Mouse (Mus musculus) myocyte (in vitro differentiated cells): Measurements from ENCODE around the gene Wipf2. TPM values are rescaled to one million over a fixed set of nuclear protein-coding genes. Genes with fewer than 3 reads are reported as not detected.

ENCODE experiments used
- H3K27me3 ChIP-seq: one replicate; pipeline ENCODE4 v1.6.1; 2011; ENCODE audit not compliant: control insufficient read depth, insufficient read depth, insufficient read length
- H3K36me3 ChIP-seq: one replicate; pipeline ENCODE4 v1.6.1; 2011; ENCODE audit not compliant: control insufficient read depth, insufficient read depth
- H3K4me2 ChIP-seq: one replicate; pipeline ENCODE4 v1.6.1; 2011; ENCODE audit warnings: low read depth, control low read depth
- H3K4me3 ChIP-seq: one replicate; pipeline ENCODE4 v1.5.1; 2011; ENCODE audit warnings: mild to moderate bottlenecking, control low read depth, moderate library complexity
- H3K79me2 ChIP-seq: one replicate; pipeline ENCODE4 v1.6.1; 2011; ENCODE audit not compliant: control insufficient read depth, insufficient read depth
- H3ac ChIP-seq: one replicate; pipeline ENCODE4 v1.6.1; 2011; ENCODE audit not compliant: control insufficient read depth, insufficient read length
- CEBPB ChIP-seq: IDR thresholded peaks from 2 replicates; pipeline ENCODE4 v1.6.1; 2011; ENCODE audit warnings: mild to moderate bottlenecking, moderate library complexity; ENCODE audit not compliant: poor library complexity, insufficient read depth, severe bottlenecking
- E2F4 ChIP-seq: IDR thresholded peaks from one replicate; pipeline ENCODE4 v1.6.1; 2011; ENCODE audit warnings: mild to moderate bottlenecking, control low read depth, moderate library complexity; ENCODE audit not compliant: insufficient read depth
- MAX ChIP-seq: IDR thresholded peaks from one replicate; pipeline ENCODE4 v1.6.1; 2011; ENCODE audit warnings: low read depth, mild to moderate bottlenecking, control low read depth
- MYOD1 ChIP-seq, 3 experiments: IDR thresholded peaks; one replicate each; pipeline ENCODE4 v1.6.1; 2011; ENCODE audit warnings: control low read depth in 2 of 3, low read depth in 2 of 3, mild to moderate bottlenecking in 2 of 3, moderate library complexity in 1 of 3; ENCODE audit not compliant: insufficient read length in 2 of 3, control insufficient read depth in 1 of 3
- MYOG ChIP-seq, 3 experiments: IDR thresholded peaks; one replicate each; pipeline ENCODE4 v1.6.1; 2011; ENCODE audit warnings: control low read depth in 2 of 3, low read depth in 2 of 3, mild to moderate bottlenecking in 2 of 3; ENCODE audit not compliant: insufficient read length in 2 of 3, control insufficient read depth in 1 of 3, insufficient read depth in 1 of 3
- POLR2A ChIP-seq: IDR thresholded peaks from one replicate; pipeline ENCODE4 v1.6.1; 2011; ENCODE audit warnings: low read depth, mild to moderate bottlenecking, control low read depth, moderate library complexity; ENCODE audit not compliant: insufficient read length
- POLR2AphosphoS2 ChIP-seq: IDR thresholded peaks from one replicate; pipeline ENCODE4 v1.6.1; 2011; ENCODE audit warnings: low read depth, control low read depth; ENCODE audit not compliant: insufficient read length
- REST ChIP-seq: IDR thresholded peaks from one replicate; pipeline ENCODE4 v1.6.1; 2011; ENCODE audit warnings: mild to moderate bottlenecking, control low read depth, moderate library complexity; ENCODE audit not compliant: insufficient read depth, insufficient read length
- SRF ChIP-seq: IDR thresholded peaks from one replicate; pipeline ENCODE4 v1.6.1; 2011; ENCODE audit warnings: low read depth; ENCODE audit not compliant: control insufficient read depth, insufficient read length
- TCF12 ChIP-seq: IDR thresholded peaks from one replicate; pipeline ENCODE4 v1.6.1; 2011; ENCODE audit warnings: mild to moderate bottlenecking, control low read depth; ENCODE audit not compliant: poor library complexity, insufficient read depth, severe bottlenecking
- TCF3 ChIP-seq: IDR thresholded peaks from one replicate; pipeline ENCODE4 v1.6.1; 2011; ENCODE audit warnings: low read depth, control low read depth; ENCODE audit not compliant: insufficient read length
- USF1 ChIP-seq: IDR thresholded peaks from one replicate; pipeline ENCODE4 v1.6.1; 2011; ENCODE audit warnings: low read depth, mild to moderate bottlenecking, control low read depth, moderate library complexity
- polyA plus RNA-seq: library from polyadenylated mRNA; unstranded; fragments of >200 nt; fragmentation: generic; extraction: Trizol; gene quantifications from one replicate; pipeline ENCODE4 v1.2.1, GENCODE M21; 2012; ENCODE audit warnings: missing spikeins

The Wipf2 gene
- polyA plus RNA-seq, 1 experiment, result 5.3 TPM

DNA sequence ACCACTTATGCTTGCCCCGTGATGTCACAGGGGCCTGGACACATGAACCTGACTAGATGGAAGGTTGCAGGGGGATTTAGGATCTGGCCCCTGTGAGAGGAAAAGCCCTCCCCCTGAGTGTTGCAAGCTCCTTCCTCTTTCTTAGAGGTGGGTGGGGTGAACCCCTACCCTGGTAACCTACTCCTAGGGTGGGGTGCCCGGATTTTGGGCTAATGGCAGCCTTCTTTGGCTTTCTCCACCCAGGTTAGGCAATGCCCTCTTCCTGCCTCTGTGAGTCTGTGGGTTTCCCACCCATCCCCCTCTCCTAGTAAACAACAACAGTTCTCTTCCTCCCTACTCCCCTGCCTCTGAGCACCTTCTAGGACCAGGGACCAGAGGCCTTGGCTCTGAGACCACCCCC lies 89.3 kb downstream of the Wipf2 start:
- no peaks in the 10 kb centered on the region for H3K27me3 ChIP-seq
- H3K4me3 ChIP-seq, result no peak overlapping the region
- peaks cover 81% of the 10 kb centered on the region for H3K79me2 ChIP-seq
- H3K4me2 ChIP-seq, result no peak overlapping the region
- no peak for TF ChIP-seq TCF3
- TF ChIP-seq E2F4, result no peak
- TF ChIP-seq TCF12, result no peak
- no peak for TF ChIP-seq CEBPB
- no peaks in the 10 kb centered on the region for H3K36me3 ChIP-seq
- no peak overlapping the region for H3ac ChIP-seq

DNA sequence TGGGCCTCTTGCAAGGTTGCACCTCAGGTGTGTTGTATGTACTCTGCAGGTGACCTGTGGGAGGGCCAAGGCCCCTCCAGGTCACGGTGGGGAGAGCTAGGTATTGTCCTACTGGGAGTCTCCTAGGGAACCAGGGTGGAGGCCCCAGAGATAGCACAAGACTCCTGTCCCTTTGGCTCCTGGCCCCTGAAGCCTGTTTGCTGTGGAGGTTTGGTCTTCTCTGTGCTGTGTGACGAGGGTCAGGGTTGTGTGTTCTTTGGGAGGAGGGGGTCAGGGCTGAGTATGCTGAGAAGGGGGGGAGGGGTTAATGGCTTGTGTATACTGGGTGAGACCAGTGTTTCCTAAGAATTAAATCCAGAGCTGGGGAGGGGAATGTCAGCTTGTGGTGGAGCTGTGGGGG lies 89.9 kb downstream of the Wipf2 start:
- peaks cover 81% of the 10 kb centered on the region for H3K79me2 ChIP-seq
- no peak overlapping the region for H3ac ChIP-seq
- TF ChIP-seq POLR2A, result no peak
- TF ChIP-seq SRF, result no peak
- TF ChIP-seq MAX, result no peak
- no peak for TF ChIP-seq MYOG (IDR thresholded peaks at IDR 0.05; ENCODE audit: control insufficient read depth in 1 of 3, insufficient read depth in 1 of 3, insufficient read length in 2 of 3, low read depth in 2 of 3)
- no peak for TF ChIP-seq REST
- no peak for TF ChIP-seq TCF12
- TF ChIP-seq USF1, result no peak
- no peak overlapping the region for H3K4me2 ChIP-seq
- H3K36me3 ChIP-seq, result no peaks in the 10 kb centered on the region
- no peak overlapping the region for H3K4me3 ChIP-seq
- no peaks in the 10 kb centered on the region for H3K27me3 ChIP-seq

GRCm38 (mm10) chr11:98953835-98954320 lies 90.4 kb downstream of the Wipf2 start:
- H3K4me2 ChIP-seq, result peak overlapping the region; percentile 29
- peaks cover 76% of the 10 kb centered on the region for H3K79me2 ChIP-seq
- no peak overlapping the region for H3K4me3 ChIP-seq
- no peaks in the 10 kb centered on the region for H3K36me3 ChIP-seq
- H3ac ChIP-seq, result no peak overlapping the region
- H3K27me3 ChIP-seq, result no peaks in the 10 kb centered on the region
- TF ChIP-seq USF1 (no peak), MYOD1 (IDR thresholded peaks at IDR 0.05; ENCODE audit: control insufficient read depth in 1 of 3, insufficient read length in 2 of 3, low read depth in 2 of 3) (no peak), REST (no peak), POLR2AphosphoS2 (peak; percentile 7), SRF (no peak)

DNA sequence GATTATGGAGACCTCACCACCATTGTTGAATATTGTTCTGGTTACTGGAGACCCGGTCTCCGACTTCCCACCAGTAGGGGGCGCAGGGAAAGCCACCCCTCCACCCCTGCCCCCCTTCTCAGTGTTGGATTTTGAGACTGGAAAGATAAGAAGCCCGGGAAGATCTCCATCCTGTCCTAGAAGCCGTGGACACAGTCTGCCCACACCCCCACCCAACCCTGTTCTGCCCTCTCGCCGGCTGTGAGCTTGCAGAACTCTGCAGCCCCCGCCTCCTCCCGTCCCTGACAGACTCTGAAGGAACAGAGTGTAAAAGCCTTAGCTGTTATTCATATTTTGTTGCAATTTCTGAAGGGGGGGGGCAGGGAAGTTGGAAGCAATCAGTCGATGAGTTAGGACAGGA lies 90.9 kb downstream of the Wipf2 start:
- Histone ChIP-seq H3ac (no peak overlapping the region), H3K4me2 (peak overlapping the region; percentile 25), H3K27me3 (no peaks in the 10 kb centered on the region), H3K4me3 (no peak overlapping the region), H3K79me2 (peaks cover 71% of the 10 kb centered on the region), H3K36me3 (no peaks in the 10 kb centered on the region)
- TF ChIP-seq REST, result no peak
- no peak for TF ChIP-seq USF1
- no peak for TF ChIP-seq MYOG (IDR thresholded peaks at IDR 0.05; ENCODE audit: control insufficient read depth in 1 of 3, insufficient read depth in 1 of 3, insufficient read length in 2 of 3, low read depth in 2 of 3)
- TF ChIP-seq POLR2A, result no peak
- TF ChIP-seq MAX, result no peak
- no peak for TF ChIP-seq CEBPB
- no peak for TF ChIP-seq MYOD1 (IDR thresholded peaks at IDR 0.05; ENCODE audit: control insufficient read depth in 1 of 3, insufficient read length in 2 of 3, low read depth in 2 of 3)
- TF ChIP-seq SRF, result no peak
- no peak for TF ChIP-seq E2F4
- no peak for TF ChIP-seq TCF3
- no peak for TF ChIP-seq TCF12
- TF ChIP-seq POLR2AphosphoS2, result no peak

Other genes with a start within 250 kb of the Wipf2 start
- 0.44 TPM for gene Gm12355, start 238.0 kb upstream of the Wipf2 start, polyA plus RNA-seq
- gene Gsdma3, start 237.3 kb upstream of the Wipf2 start, polyA plus RNA-seq, result not detected
- gene Gsdma2, start 216.9 kb upstream of the Wipf2 start, polyA plus RNA-seq, result not detected
- 0.04 TPM for gene Gsdma, start 199.3 kb upstream of the Wipf2 start, polyA plus RNA-seq
- 250 TPM for gene Psmd3, start 181.1 kb upstream of the Wipf2 start, polyA plus RNA-seq
- gene Csf3, start 162.4 kb upstream of the Wipf2 start, polyA plus RNA-seq, result not detected
- gene Med24, start 134.2 kb upstream of the Wipf2 start, polyA plus RNA-seq, result 32.5 TPM
- gene Thra, start 123.0 kb upstream of the Wipf2 start, polyA plus RNA-seq, result 68.9 TPM
- 49.1 TPM for gene Nr1d1, start 88.3 kb upstream of the Wipf2 start, polyA plus RNA-seq
- gene Msl1, start 68.1 kb upstream of the Wipf2 start, polyA plus RNA-seq, result 35.6 TPM
- gene Casc3, start 58.7 kb upstream of the Wipf2 start, polyA plus RNA-seq, result 22.1 TPM
- 3.5 TPM for gene Rapgefl1, start 26.9 kb upstream of the Wipf2 start, polyA plus RNA-seq
- gene Cdc6, start 44.2 kb downstream of the Wipf2 start, polyA plus RNA-seq, result 2.6 TPM
- gene Rara, start 64.2 kb downstream of the Wipf2 start, polyA plus RNA-seq, result 27.3 TPM
- gene Gjd3, start 119.4 kb downstream of the Wipf2 start, polyA plus RNA-seq, result 0.05 TPM
- 39.9 TPM for gene Top2a, start 160.6 kb downstream of the Wipf2 start, polyA plus RNA-seq
- 58.6 TPM for gene Igfbp4, start 177.6 kb downstream of the Wipf2 start, polyA plus RNA-seq
- gene Tns4, start 225.7 kb downstream of the Wipf2 start, polyA plus RNA-seq, result 0.11 TPM